Mouse (Mus musculus): ENCODE measurements at regions not wholly inside any gene's neighbourhood (a gene's known extent, or its start where the extent isn't known, plus 50 kb on each side); places are given as distances from the start of the nearest gene placed in this dataset.

GRCm38 (mm10) chr12:56275556-56276242, 70.0 kb downstream of the Mbip start:
- no peak overlapping the region for H3K27ac ChIP-seq (ENCODE audit: insufficient read depth, low read length)
- H3K4me1 ChIP-seq (ENCODE audit: control insufficient read depth, insufficient read depth, low read length) = 0 out of 2 replicates have a peak, but pooled peaks cover 5% of the 10 kb centered on the region
- TF ChIP-seq CTCF (IDR thresholded peaks at IDR 0.05; ENCODE audit: borderline replicate concordance, insufficient read depth, low read length) (no peak), POLR2A (IDR thresholded peaks at IDR 0.05; ENCODE audit: low read depth, low read length) (no peak)
- H3K4me3 ChIP-seq (ENCODE audit: insufficient read depth, low read length) = no peak overlapping the region

DNA sequence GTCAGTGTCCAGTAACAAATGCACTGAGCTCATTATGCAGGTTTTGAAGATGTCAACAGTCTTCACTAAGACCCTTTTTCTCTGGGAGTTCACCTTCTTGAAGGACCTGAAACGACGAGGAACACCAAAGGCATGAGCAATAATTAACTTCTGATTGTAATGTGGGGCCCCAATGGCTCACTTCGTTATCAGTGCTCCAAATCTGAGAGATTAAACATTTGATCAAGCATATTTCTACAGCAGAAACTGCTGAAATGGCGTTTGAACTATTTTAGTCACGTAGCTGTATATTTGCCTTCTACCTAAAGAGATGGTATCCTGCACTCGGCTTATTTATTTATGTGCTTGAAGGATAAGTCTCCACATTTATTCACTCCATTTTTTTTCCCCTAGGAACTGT, 80.6 kb downstream of the Mbip start:
- Histone ChIP-seq H3K4me1 (ENCODE audit: control insufficient read depth, insufficient read depth, low read length) (no peaks in the 10 kb centered on the region), H3K27ac (ENCODE audit: insufficient read depth, low read length) (no peak overlapping the region), H3K4me3 (ENCODE audit: insufficient read depth, low read length) (no peak overlapping the region)
- TF ChIP-seq POLR2A (IDR thresholded peaks at IDR 0.05; ENCODE audit: low read depth, low read length) (no peak), CTCF (IDR thresholded peaks at IDR 0.05; ENCODE audit: borderline replicate concordance, insufficient read depth, low read length) (no peak)

DNA sequence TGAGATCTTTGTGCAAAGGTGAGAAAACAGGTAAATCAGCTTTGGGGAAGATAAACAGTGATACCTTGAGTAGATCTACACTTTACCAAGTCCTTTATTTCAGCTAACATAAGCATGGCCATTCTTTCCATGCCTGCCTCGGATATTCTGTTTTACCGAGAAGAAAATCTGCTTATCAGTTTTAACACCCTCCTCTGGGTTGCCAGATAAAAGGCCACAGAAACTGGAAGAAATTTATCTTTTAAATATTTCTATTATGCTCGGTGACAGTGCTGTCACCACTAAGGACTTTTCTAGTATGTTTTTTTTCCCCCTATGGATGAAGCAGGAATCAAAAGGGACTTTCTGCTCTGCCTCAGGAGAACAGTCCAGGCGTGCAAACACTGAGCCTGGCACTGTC, 84.2 kb downstream of the Mbip start:
- TF ChIP-seq POLR2A (IDR thresholded peaks at IDR 0.05; ENCODE audit: low read depth, low read length) (no peak), CTCF (IDR thresholded peaks at IDR 0.05; ENCODE audit: borderline replicate concordance, insufficient read depth, low read length) (no peak)
- Histone ChIP-seq H3K4me1 (ENCODE audit: control insufficient read depth, insufficient read depth, low read length) (no peaks in the 10 kb centered on the region), H3K27ac (ENCODE audit: insufficient read depth, low read length) (no peak overlapping the region), H3K4me3 (ENCODE audit: insufficient read depth, low read length) (no peak overlapping the region)

DNA sequence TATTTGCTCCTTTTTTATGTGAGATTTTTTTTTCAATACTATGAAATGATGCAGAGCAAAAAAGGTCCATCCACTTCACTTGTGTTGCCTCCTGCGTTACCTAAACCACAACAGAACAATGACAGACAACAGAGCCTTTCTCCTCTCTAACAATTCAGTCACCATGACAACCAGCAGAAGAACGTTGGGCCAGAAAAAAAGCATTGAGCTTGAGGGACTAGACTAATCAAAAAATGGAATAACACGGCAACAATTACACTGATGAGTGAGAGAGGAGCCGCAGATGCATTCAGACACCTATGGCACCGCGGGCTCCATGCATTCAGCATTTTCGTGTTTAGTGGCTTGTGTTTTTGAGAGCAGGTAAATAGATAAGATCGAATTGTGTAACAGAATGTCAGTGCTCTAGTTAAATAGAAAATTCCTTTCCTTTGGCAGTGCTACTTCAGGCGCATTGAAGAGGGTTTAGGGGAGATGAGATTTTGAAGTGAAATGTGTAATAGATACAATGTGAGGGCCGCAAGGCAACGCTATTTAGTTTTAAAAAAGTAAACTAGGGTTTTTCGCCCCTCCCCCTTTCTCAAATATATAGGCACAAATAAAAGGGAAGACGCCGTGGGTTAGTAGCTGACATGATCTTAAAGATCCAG, 87.2 kb downstream of the Mbip start:
- H3K27ac ChIP-seq (ENCODE audit: insufficient read depth, low read length) = no peak overlapping the region
- H3K4me1 ChIP-seq (ENCODE audit: control insufficient read depth, insufficient read depth, low read length) = no peaks in the 10 kb centered on the region
- no peak overlapping the region for H3K4me3 ChIP-seq (ENCODE audit: insufficient read depth, low read length)
- TF ChIP-seq CTCF (IDR thresholded peaks at IDR 0.05; ENCODE audit: borderline replicate concordance, insufficient read depth, low read length) (no peak), POLR2A (IDR thresholded peaks at IDR 0.05; ENCODE audit: low read depth, low read length) (no peak)

GRCm38 (mm10) chr12:56256243-56256881, 89.3 kb downstream of the Mbip start:
- H3K4me1 ChIP-seq (ENCODE audit: control insufficient read depth, insufficient read depth, low read length) = no peaks in the 10 kb centered on the region
- no peak for TF ChIP-seq POLR2A (IDR thresholded peaks at IDR 0.05; ENCODE audit: low read depth, low read length)
- no peak for TF ChIP-seq CTCF (IDR thresholded peaks at IDR 0.05; ENCODE audit: borderline replicate concordance, insufficient read depth, low read length)
- H3K4me3 ChIP-seq (ENCODE audit: insufficient read depth, low read length) = no peak overlapping the region
- no peak overlapping the region for H3K27ac ChIP-seq (ENCODE audit: insufficient read depth, low read length)

- TF ChIP-seq POLR2A (IDR thresholded peaks at IDR 0.05; ENCODE audit: low read depth, low read length) = no peak
- no peak overlapping the region for H3K4me3 ChIP-seq (ENCODE audit: insufficient read depth, low read length)
Observed at GRCm38 (mm10) chr12:56252612-56253444, 92.9 kb downstream of the Mbip start.

GRCm38 (mm10) chr12:56250262-56250661, 95.4 kb downstream of the Mbip start:
- no peak overlapping the region for H3K27ac ChIP-seq (ENCODE audit: insufficient read depth, low read length)
- no peak overlapping the region for H3K4me3 ChIP-seq (ENCODE audit: insufficient read depth, low read length)
- TF ChIP-seq POLR2A (IDR thresholded peaks at IDR 0.05; ENCODE audit: low read depth, low read length) = no peak
- no peak for TF ChIP-seq CTCF (IDR thresholded peaks at IDR 0.05; ENCODE audit: borderline replicate concordance, insufficient read depth, low read length)
- no peaks in the 10 kb centered on the region for H3K4me1 ChIP-seq (ENCODE audit: control insufficient read depth, insufficient read depth, low read length)

More at GRCm38 (mm10) chr12:56252612-56253444, 92.9 kb downstream of the Mbip start:
- Histone ChIP-seq H3K4me1 (ENCODE audit: control insufficient read depth, insufficient read depth, low read length) (no peaks in the 10 kb centered on the region), H3K27ac (ENCODE audit: insufficient read depth, low read length) (no peak overlapping the region)

- H3K4me1 ChIP-seq (ENCODE audit: control insufficient read depth, insufficient read depth, low read length) = no peaks in the 10 kb centered on the region
- TF ChIP-seq CTCF (IDR thresholded peaks at IDR 0.05; ENCODE audit: borderline replicate concordance, insufficient read depth, low read length) (no peak), POLR2A (IDR thresholded peaks at IDR 0.05; ENCODE audit: low read depth, low read length) (no peak)
- no peak overlapping the region for H3K27ac ChIP-seq (ENCODE audit: insufficient read depth, low read length)
- H3K4me3 ChIP-seq (ENCODE audit: insufficient read depth, low read length) = no peak overlapping the region
Observed at GRCm38 (mm10) chr12:56246406-56246805, 99.3 kb downstream of the Mbip start.

GRCm38 (mm10) chr12:56242803-56243202, 102.9 kb downstream of the Mbip start:
- Histone ChIP-seq H3K4me1 (ENCODE audit: control insufficient read depth, insufficient read depth, low read length) (no peaks in the 10 kb centered on the region), H3K27ac (ENCODE audit: insufficient read depth, low read length) (no peak overlapping the region), H3K4me3 (ENCODE audit: insufficient read depth, low read length) (no peak overlapping the region)
- TF ChIP-seq CTCF (IDR thresholded peaks at IDR 0.05; ENCODE audit: borderline replicate concordance, insufficient read depth, low read length) = no peak
- no peak for TF ChIP-seq POLR2A (IDR thresholded peaks at IDR 0.05; ENCODE audit: low read depth, low read length)

Data from embryonic fibroblast, embryonic 13.5 days (primary cell).